Mouse (Mus musculus): ENCODE data around the gene D130043K22Rik.

DNA sequence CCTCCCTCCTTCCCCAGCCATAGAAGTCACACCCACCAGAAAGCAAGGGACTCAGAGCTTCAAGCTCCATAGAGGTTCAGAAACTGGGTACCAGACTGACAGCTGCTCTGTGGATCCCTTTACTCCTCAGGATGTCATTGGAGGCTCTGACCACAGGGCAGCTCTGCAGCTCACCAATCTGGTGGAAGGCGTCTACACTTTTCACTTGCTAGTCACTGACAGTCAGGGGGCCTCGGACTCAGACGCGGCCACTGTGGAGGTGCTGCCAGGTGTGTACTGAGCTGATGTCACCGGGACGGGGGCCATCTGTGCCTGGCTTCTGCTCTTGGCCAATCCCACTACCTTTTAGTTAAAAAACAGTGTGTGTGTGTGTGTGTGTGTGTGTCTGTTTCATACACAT, 37.5 kb downstream of the D130043K22Rik start:
- TF ChIP-seq CTCF (IDR thresholded peaks at IDR 0.05; ENCODE audit: low read depth, low read length) = no peak
- no peak for TF ChIP-seq TAL1 (conservative IDR thresholded peaks at IDR 0.05; ENCODE audit: low read depth, low read length)
- no peak for TF ChIP-seq GATA1 (IDR thresholded peaks at IDR 0.05; ENCODE audit: borderline replicate concordance, low read length)
- no peak for TF ChIP-seq GATA2 (IDR thresholded peaks at IDR 0.05; ENCODE audit: borderline replicate concordance, low read depth, low read length)
